Mouse (Mus musculus): Measurements from ENCODE around the gene Arhgap20.

DNA sequence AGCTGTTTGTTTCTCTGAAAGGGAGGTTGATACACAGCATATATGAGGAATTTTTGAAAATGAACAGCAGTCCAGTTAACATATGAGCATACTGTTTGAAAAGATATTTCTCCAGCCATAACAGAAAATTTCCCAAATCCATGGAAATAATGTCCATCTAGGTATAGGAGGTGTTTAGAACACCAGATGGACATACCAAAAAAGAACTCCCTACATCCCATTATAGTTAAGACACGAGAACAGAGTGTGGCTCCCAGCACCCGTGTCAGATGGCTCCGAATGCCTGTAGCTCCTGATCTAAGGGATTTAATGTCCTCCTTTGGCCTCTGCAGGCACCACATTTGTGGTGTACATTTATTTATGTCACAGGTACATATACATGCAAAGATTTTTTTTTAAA, 99.1 kb downstream of the Arhgap20 start:
- TF ChIP-seq POLR2A (IDR thresholded peaks at IDR 0.05; ENCODE audit: borderline replicate concordance, extremely low read depth, insufficient read depth, insufficient read length, poor library complexity, severe bottlenecking) (no peak), CTCF (IDR thresholded peaks at IDR 0.05; ENCODE audit: borderline replicate concordance, extremely low read depth, insufficient read depth, insufficient read length) (no peak)

Measured in brain, embryonic 14.5 days (tissue).